Mouse (Mus musculus) lung, adult 2 months (tissue): ENCODE measurements around the gene Vezt. TPM values are rescaled to one million over a fixed set of nuclear protein-coding genes. Genes with fewer than 3 reads are reported as not detected.

Experiments
- DNase-seq: peaks from one replicate; pipeline ENCODE4 v3.0.0; 2022
- H3K4me1 ChIP-seq: fragments of 200-500 bp; 2 replicates; pipeline ENCODE4 v1.6.1; 2011; ENCODE audit warnings: low read length; ENCODE audit not compliant: control insufficient read depth, insufficient read depth
- H3K4me3 ChIP-seq: fragments of 200-500 bp; replicated peaks from 2 replicates; pipeline ENCODE3; 2011; ENCODE audit warnings: low read depth, mild to moderate bottlenecking, control low read depth, low read length; ENCODE audit errors: extremely low read depth
- CTCF ChIP-seq: fragments of 200-500 bp; IDR thresholded peaks from 2 replicates; pipeline ENCODE4 v1.5.1; 2011; ENCODE audit warnings: mild to moderate bottlenecking, low read length, control low read depth; ENCODE audit not compliant: insufficient read depth
- POLR2A ChIP-seq: fragments of 200-500 bp; IDR thresholded peaks from 2 replicates; pipeline ENCODE4 v1.6.1; 2011; ENCODE audit warnings: low read depth, mild to moderate bottlenecking, control low read depth, low read length, borderline replicate concordance; ENCODE audit errors: extremely low read depth
- WGBS: fragments of 180-500 bp; shearing (Covaris S2); methylation state at CpG from one replicate; pipeline ENCODE4 v1.1.7; 2018; 5-methylcytosine and 5-hydroxymethylcytosine counted together
- polyA plus RNA-seq: library from polyadenylated mRNA; depleted of rRNA; stranded (reverse); fragments of >200 nt; gene quantifications from 2 replicates; pipeline ENCODE4 v1.2.3, GENCODE M21; 2012; rRNA removed

The Vezt gene
- polyA plus RNA-seq, 1 experiment, result 13.4 TPM

- Histone ChIP-seq H3K4me3 (peak overlapping the region; percentile 91), H3K4me1 (peaks cover 7% of the 10 kb centered on the region; the same call in 1 of the 2 replicates)
- TF ChIP-seq CTCF (no peak), POLR2A (no peak)
- 3% methylated on average over 22 of the region's 22 CpGs for WGBS
- no peak for DNase-seq
Measured at GRCm38 (mm10) chr10:93889976-93890375, 145.6 kb downstream of the Vezt start.

- peaks cover 7% of the 10 kb centered on the region; the same call in 1 of the 2 replicates for H3K4me1 ChIP-seq
- DNase-seq, result peak; percentile 83
- peak overlapping the region; percentile 91 for H3K4me3 ChIP-seq
- under 1% methylated on average over 30 of the region's 30 CpGs for WGBS
- TF ChIP-seq CTCF, result no peak
- peak; percentile 85 for TF ChIP-seq POLR2A
Measured at GRCm38 (mm10) chr10:93889579-93889950, 146.1 kb downstream of the Vezt start.

Other genes with a start within 250 kb of the Vezt start
- 0.24 and 0.37 TPM in 2 replicates for gene Usp44, start 204.3 kb downstream of the Vezt start, polyA plus RNA-seq
- 32.1 and 42.0 TPM in 2 replicates for gene Metap2, start 138.7 kb downstream of the Vezt start, polyA plus RNA-seq
- gene Fgd6, start 184 bp upstream of the Vezt start, polyA plus RNA-seq, result 4.8 and 7.2 TPM in 2 replicates
- 3.8 and 5.2 TPM in 2 replicates for gene Nr2c1, start 112.2 kb upstream of the Vezt start, polyA plus RNA-seq
- 35.4 and 61.4 TPM in 2 replicates for gene Ndufa12, start 162.9 kb upstream of the Vezt start, polyA plus RNA-seq